Mouse (Mus musculus): ENCODE data around the gene Map3k5.

- TF ChIP-seq CTCF (conservative IDR thresholded peaks at IDR 0.05; ENCODE audit: low read length) (no peak), POU5F1 (IDR thresholded peaks at IDR 0.05; ENCODE audit: borderline replicate concordance, low read length) (no peak), NANOG (IDR thresholded peaks at IDR 0.05; ENCODE audit: borderline replicate concordance, low read length) (0 out of 2 replicates have a peak, but pooled peaks have one; percentile 11)
These were observed 226.6 kb downstream of the Map3k5 start for GRCm38 (mm10) chr10:20160914-20161313.
